Mouse (Mus musculus): ENCODE results near the gene Atxn7l1. TPM values are rescaled to one million over a fixed set of nuclear protein-coding genes. Genes with fewer than 3 reads are reported as not detected.

Atxn7l1 gene
- polyA plus RNA-seq, 1 experiment: 33.9 TPM

GRCm38 (mm10) chr12:33193408-33193901 is 46.0 kb downstream of the Atxn7l1 start:
- no peak for TF ChIP-seq GATA1 (IDR thresholded peaks at IDR 0.05; ENCODE audit: low read length)

DNA sequence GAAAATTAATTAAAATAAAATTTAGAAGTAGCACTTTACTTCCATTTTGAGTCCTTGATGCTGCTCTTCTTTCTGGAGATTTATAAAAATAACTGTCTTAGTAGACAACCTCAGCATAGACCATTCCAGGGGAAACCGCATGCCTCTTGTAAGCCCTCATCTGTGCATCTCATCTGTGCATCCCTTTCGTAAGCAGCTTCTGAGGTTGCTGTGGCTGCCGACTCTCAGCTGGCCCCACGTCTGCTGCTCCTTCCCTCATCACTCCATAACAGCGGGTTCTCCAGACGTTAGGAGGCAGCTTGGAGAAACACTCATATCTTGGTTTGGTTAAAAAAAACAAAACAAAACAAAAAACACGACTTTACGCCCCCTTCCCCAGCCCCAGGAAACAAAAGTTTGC is 47.7 kb downstream of the Atxn7l1 start:
- no peak for TF ChIP-seq GATA1 (IDR thresholded peaks at IDR 0.05; ENCODE audit: low read length)

DNA sequence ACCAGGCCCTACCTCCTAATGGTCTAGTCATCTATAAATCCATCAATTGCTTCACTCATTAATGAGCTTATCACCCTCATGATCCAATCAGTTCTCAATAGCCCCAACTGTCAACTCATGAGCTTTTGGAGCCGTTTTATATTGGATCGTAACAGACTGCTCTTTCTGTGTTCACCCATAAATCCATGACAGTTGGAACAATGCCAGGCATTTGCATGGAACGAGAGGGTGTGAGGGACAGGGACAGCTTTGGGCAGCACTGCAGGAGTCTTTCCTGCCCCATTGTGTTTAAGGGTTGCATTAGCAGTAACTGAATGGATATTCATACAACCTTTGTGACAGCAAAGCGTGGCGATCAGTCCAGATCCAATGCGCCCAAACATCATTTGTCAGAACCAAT is 49.8 kb downstream of the Atxn7l1 start:
- no peak for TF ChIP-seq GATA1 (IDR thresholded peaks at IDR 0.05; ENCODE audit: low read length)

DNA sequence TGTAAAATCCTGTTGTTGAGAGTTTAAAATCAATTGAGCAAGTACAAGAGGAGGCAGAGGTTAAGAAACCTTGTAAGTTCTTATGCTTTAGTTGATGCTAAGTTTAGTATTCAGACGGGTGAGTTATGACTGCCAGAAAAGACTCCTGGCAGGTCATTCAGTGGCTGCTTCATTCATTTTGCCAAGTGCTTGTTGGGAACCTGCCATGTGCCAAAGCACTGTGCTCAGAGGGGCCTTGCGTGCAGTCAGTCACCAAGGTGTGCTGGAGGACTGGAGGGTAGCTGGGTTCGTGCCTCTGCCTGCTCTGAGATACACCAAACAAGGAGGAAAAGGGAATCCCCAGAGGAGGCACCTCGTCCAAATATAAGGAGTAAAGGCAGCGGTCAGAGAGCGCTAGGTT is 50.3 kb downstream of the Atxn7l1 start:
- TF ChIP-seq GATA1 (IDR thresholded peaks at IDR 0.05; ENCODE audit: low read length): no peak

DNA sequence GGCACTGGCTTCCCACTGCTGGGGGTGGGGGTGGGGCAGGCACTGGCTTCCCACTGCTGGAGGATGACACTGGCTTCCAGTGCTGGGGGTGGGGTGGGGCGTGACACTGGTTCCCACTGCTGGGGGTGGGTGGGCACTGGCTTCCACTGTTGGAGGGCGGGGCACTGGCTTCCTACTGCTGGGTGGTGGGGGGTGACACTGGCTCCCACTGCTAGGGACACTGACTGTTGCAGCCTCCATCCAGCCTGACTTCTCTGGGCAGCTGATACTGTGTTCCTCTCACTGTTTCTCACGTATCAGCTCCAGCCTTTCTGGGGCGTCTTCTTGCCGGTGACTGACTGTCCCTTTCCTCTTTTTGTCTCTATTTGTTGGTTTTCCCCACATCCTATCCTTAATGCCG is 53.6 kb downstream of the Atxn7l1 start:
- TF ChIP-seq GATA1 (IDR thresholded peaks at IDR 0.05; ENCODE audit: low read length): no peak

DNA sequence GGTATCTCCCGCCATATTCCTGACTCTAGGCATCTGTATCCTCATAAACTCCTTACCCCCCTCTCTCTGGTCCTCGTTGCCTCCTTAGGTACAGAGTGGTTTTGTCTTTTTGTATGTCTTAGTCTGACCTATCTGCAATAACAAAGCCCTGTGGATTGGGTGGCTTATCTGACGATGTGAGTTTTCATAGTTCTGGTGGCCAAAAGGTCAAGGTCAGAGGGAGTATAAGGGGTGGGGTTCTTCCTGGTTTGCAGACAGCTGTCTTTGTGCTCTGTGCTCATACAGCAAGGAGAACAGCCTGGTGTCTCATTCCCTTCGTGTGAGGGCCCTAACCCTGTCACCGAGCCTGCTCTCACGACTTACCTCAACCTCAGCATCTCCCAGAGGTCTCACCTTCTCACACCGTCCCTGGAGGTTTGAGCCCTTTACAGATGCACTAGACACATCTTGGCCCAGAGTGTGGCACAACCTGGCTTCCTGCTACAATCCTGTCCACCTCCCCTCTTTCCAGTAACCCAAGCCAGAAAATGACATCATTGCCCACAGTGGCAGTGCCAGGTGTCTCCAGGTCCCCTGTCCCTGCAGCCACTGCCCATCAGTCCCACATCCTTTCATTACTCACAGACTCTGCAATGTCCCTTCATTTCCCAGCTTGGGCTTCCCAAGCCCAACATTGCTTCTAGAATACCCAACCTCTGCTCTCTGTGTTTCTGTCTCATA is 54.2 kb downstream of the Atxn7l1 start:
- no peak for TF ChIP-seq GATA1 (IDR thresholded peaks at IDR 0.05; ENCODE audit: low read length)

GRCm38 (mm10) chr12:33205255-33205654 is 57.8 kb downstream of the Atxn7l1 start:
- no peak for TF ChIP-seq GATA1 (IDR thresholded peaks at IDR 0.05; ENCODE audit: low read length)

DNA sequence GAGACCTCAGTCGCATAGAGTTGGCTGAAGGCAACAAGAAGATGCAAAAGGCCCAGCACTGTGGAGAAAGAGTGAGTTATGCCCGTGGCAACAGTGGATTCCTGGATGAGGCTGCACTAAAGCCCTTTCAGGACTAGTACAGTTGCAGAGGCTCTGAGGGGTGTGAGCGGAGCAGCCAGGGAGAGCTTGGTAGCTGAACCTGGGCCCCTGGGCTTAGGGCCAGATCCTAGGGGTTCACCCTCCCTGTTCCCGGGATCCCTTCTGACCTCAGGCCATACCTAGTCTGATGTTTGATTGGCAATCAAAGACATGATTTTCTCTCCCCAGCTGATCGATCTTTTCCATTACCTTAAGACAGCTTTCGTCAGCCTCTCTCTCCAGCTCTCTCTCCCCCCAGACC is 58.8 kb downstream of the Atxn7l1 start:
- no peak for TF ChIP-seq GATA1 (IDR thresholded peaks at IDR 0.05; ENCODE audit: low read length)

DNA sequence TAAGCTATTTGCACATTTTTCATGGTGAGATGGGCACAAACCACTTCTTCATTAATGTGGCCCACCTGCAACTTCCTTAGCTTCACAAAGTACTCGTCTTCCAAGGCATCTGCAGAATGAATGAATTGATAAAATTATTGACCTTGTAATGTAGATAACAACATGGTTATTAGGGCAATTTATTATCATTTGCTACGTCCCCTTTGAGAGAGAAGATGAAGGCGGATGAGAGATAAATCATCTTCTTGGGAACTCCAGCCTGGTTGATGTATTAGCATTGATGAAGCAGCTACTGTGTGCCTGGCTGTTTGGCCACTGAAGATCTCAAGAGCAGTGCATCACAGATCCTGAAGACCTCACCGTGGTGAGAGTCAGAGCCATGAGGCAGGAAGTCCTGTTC is 63.4 kb downstream of the Atxn7l1 start:
- peak; percentile 70 for TF ChIP-seq GATA1 (IDR thresholded peaks at IDR 0.05; ENCODE audit: low read length)

- TF ChIP-seq GATA1 (IDR thresholded peaks at IDR 0.05; ENCODE audit: low read length): no peak
Measured at GRCm38 (mm10) chr12:33218215-33218859, 70.8 kb downstream of the Atxn7l1 start.

- no peak for TF ChIP-seq GATA1 (IDR thresholded peaks at IDR 0.05; ENCODE audit: low read length)
Measured at GRCm38 (mm10) chr12:33219436-33219835, 71.9 kb downstream of the Atxn7l1 start.

- TF ChIP-seq GATA1 (IDR thresholded peaks at IDR 0.05; ENCODE audit: low read length): no peak
Measured at GRCm38 (mm10) chr12:33220081-33220480, 72.6 kb downstream of the Atxn7l1 start.

DNA sequence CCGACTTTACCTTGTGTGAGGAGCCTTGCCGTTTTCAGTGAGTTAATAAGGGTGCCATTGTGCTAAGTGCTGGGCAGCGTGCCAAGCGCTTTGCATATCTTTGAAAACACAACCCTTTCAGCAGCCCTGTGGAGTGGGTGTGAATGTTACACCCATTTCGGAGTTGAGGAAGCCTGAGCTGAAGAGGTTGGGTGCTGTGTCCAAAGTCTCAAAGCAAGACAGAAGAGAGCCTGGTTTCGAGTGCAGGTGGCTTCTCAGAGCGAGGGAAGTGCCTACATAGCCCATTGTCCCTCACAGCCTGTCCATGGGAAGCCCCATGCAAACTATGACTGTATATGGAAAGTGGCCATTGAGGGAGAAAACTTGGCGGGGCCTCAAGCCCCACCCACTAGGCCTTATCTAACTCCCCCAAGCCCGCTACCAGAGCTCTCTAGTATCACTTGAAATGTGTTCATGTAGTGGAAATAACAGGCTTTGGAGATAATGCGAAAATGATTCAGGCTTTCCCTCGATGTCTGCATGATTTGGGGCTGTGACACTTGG is 73.1 kb downstream of the Atxn7l1 start:
- TF ChIP-seq GATA1 (IDR thresholded peaks at IDR 0.05; ENCODE audit: low read length): peak; percentile 81

- no peak for TF ChIP-seq GATA1 (IDR thresholded peaks at IDR 0.05; ENCODE audit: low read length)
Measured at GRCm38 (mm10) chr12:33222187-33222586, 74.7 kb downstream of the Atxn7l1 start.

- no peak for TF ChIP-seq GATA1 (IDR thresholded peaks at IDR 0.05; ENCODE audit: low read length)
Measured at GRCm38 (mm10) chr12:33225117-33225541, 77.6 kb downstream of the Atxn7l1 start.

GRCm38 (mm10) chr12:33225978-33226377 is 78.5 kb downstream of the Atxn7l1 start:
- TF ChIP-seq GATA1 (IDR thresholded peaks at IDR 0.05; ENCODE audit: low read length): no peak

- no peak for TF ChIP-seq GATA1 (IDR thresholded peaks at IDR 0.05; ENCODE audit: low read length)
Measured at GRCm38 (mm10) chr12:33226596-33226995, 79.1 kb downstream of the Atxn7l1 start.
